Mouse (Mus musculus) olfactory bulb, adult 2 months (tissue): Measurements from ENCODE around the gene Vnn3.

Experiments
- CTCF ChIP-seq: fragments of 200-500 bp; IDR thresholded peaks from 2 replicates; pipeline ENCODE4 v1.5.1; 2012; ENCODE audit warnings: low read depth, mild to moderate bottlenecking, low read length, moderate library complexity; ENCODE audit not compliant: insufficient read depth
- POLR2A ChIP-seq: fragments of 200-500 bp; IDR thresholded peaks from 2 replicates; pipeline ENCODE4 v1.6.1; 2012; ENCODE audit warnings: mild to moderate bottlenecking, low read depth, low read length, moderate library complexity; ENCODE audit not compliant: insufficient read depth

DNA sequence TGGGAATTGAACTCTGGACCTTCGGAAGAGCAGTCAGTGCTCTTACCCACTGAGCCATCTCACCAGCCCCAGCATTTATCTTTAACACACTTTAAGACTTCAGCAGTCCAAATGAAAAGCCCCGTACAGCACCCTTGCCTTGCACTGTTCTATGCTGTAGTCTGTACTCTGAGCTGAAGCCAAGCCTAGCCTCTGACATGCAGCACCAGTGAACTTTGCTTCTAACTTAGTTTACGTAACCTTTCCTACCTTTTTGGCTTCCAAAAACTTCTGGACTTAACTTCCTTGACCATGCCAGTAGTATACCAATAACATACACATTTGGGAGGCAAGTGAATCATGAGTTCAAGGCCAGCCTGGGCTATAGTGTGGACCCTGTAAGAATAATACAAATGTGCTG is 12.4 kb upstream of the Vnn3 start:
- TF ChIP-seq CTCF (no peak), POLR2A (no peak)
